Mouse (Mus musculus): Measurements from ENCODE around the gene Hoxa3. TPM values are rescaled to one million over a fixed set of nuclear protein-coding genes. Genes with fewer than 3 reads are reported as not detected.
A peak's percentile ranks its signal among the peaks of the same experiment; 100 is the strongest.

The Hoxa3 gene
- polyA plus RNA-seq, 1 experiment from 2014 or later = 9.4 TPM

GRCm38 (mm10) chr6:52252016-52252774 lies 39.1 kb upstream of the Hoxa3 start:
- no peaks in the 10 kb centered on the region for H3K9me3 ChIP-seq
- 3% methylated on average over 24 of the region's 24 CpGs for WGBS

GRCm38 (mm10) chr6:52251177-52251879 lies 38.2 kb upstream of the Hoxa3 start:
- WGBS = 7% methylated on average over 7 of the region's 7 CpGs
- no peak overlapping the region for H3K4me3 ChIP-seq
- no peaks in the 10 kb centered on the region for H3K36me3 ChIP-seq
- H3K4me1 ChIP-seq = peaks cover 10% of the 10 kb centered on the region
- H3K27me3 ChIP-seq = peaks cover 97% of the 10 kb centered on the region
- H3K4me2 ChIP-seq = no peak overlapping the region
- no peaks in the 10 kb centered on the region for H3K9me3 ChIP-seq
- no peak overlapping the region for H3K27ac ChIP-seq
- ATAC-seq (ENCODE audit: borderline replicate concordance, extremely low read depth, low FRiP score, low TSS enrichment) = no peak
- no peak overlapping the region for H3K9ac ChIP-seq

More at GRCm38 (mm10) chr6:52252016-52252774, 39.1 kb upstream of the Hoxa3 start:
- Histone ChIP-seq H3K27me3 (peaks cover 95% of the 10 kb centered on the region), H3K4me3 (no peak overlapping the region), H3K9ac (no peak overlapping the region), H3K4me2 (no peak overlapping the region), H3K4me1 (peaks cover 10% of the 10 kb centered on the region), H3K27ac (no peak overlapping the region), H3K36me3 (no peaks in the 10 kb centered on the region)
- no peak for ATAC-seq (ENCODE audit: borderline replicate concordance, extremely low read depth, low FRiP score, low TSS enrichment)

- no peak overlapping the region for H3K4me3 ChIP-seq
- no peaks in the 10 kb centered on the region for H3K9me3 ChIP-seq
- peaks cover 99% of the 10 kb centered on the region for H3K27me3 ChIP-seq
- H3K4me2 ChIP-seq = no peak overlapping the region
- ATAC-seq (ENCODE audit: borderline replicate concordance, extremely low read depth, low FRiP score, low TSS enrichment) = no peak
- H3K36me3 ChIP-seq = no peaks in the 10 kb centered on the region
- H3K9ac ChIP-seq = no peak overlapping the region
- H3K27ac ChIP-seq = no peak overlapping the region
- 4% methylated on average over 4 of the region's 4 CpGs for WGBS
- H3K4me1 ChIP-seq = peaks cover 18% of the 10 kb centered on the region
Measured at GRCm38 (mm10) chr6:52249826-52250225, 36.7 kb upstream of the Hoxa3 start.

- H3K4me1 ChIP-seq = peaks cover 18% of the 10 kb centered on the region
- no peak for ATAC-seq (ENCODE audit: borderline replicate concordance, extremely low read depth, low FRiP score, low TSS enrichment)
- no peak overlapping the region for H3K9ac ChIP-seq
- no peak overlapping the region for H3K4me2 ChIP-seq
- H3K27me3 ChIP-seq = peaks cover 99% of the 10 kb centered on the region
- H3K9me3 ChIP-seq = no peaks in the 10 kb centered on the region
- H3K4me3 ChIP-seq = 0 out of 2 replicates have a peak overlapping the region, but pooled peaks have one; percentile 4
- H3K36me3 ChIP-seq = no peaks in the 10 kb centered on the region
- WGBS = 1% methylated on average over 16 of the region's 16 CpGs
- H3K27ac ChIP-seq = no peak overlapping the region
Measured at GRCm38 (mm10) chr6:52249415-52249738, 36.2 kb upstream of the Hoxa3 start.

- 2% methylated on average over 27 of the region's 27 CpGs for WGBS
Measured at GRCm38 (mm10) chr6:52248638-52249414, 35.7 kb upstream of the Hoxa3 start.

GRCm38 (mm10) chr6:52247766-52248637 lies 34.9 kb upstream of the Hoxa3 start:
- Histone ChIP-seq H3K4me3 (no peak overlapping the region), H3K9me3 (no peaks in the 10 kb centered on the region), H3K27ac (no peak overlapping the region), H3K4me2 (no peak overlapping the region), H3K36me3 (no peaks in the 10 kb centered on the region), H3K9ac (no peak overlapping the region), H3K27me3 (peaks cover 99% of the 10 kb centered on the region), H3K4me1 (peaks cover 12% of the 10 kb centered on the region; the same call in 1 of the 2 replicates)
- WGBS = 2% methylated on average over 23 of the region's 23 CpGs
- ATAC-seq (ENCODE audit: borderline replicate concordance, extremely low read depth, low FRiP score, low TSS enrichment) = no peak

More at GRCm38 (mm10) chr6:52248638-52249414, 35.7 kb upstream of the Hoxa3 start:
- H3K4me1 ChIP-seq = peaks cover 18% of the 10 kb centered on the region
- H3K4me3 ChIP-seq = 0 out of 2 replicates have a peak overlapping the region, but pooled peaks have one; percentile 4
- no peak overlapping the region for H3K9ac ChIP-seq
- no peaks in the 10 kb centered on the region for H3K36me3 ChIP-seq
- no peaks in the 10 kb centered on the region for H3K9me3 ChIP-seq
- ATAC-seq (ENCODE audit: borderline replicate concordance, extremely low read depth, low FRiP score, low TSS enrichment) = no peak
- peaks cover 99% of the 10 kb centered on the region for H3K27me3 ChIP-seq
- no peak overlapping the region for H3K27ac ChIP-seq
- H3K4me2 ChIP-seq = no peak overlapping the region

GRCm38 (mm10) chr6:52246916-52247315 lies 33.8 kb upstream of the Hoxa3 start:
- no peak for ATAC-seq (ENCODE audit: borderline replicate concordance, extremely low read depth, low FRiP score, low TSS enrichment)
- Histone ChIP-seq H3K4me2 (no peak overlapping the region), H3K36me3 (no peaks in the 10 kb centered on the region), H3K4me3 (no peak overlapping the region), H3K4me1 (peaks cover 12% of the 10 kb centered on the region; the same call in 1 of the 2 replicates), H3K9me3 (no peaks in the 10 kb centered on the region), H3K27ac (no peak overlapping the region), H3K9ac (no peak overlapping the region), H3K27me3 (peaks cover 99% of the 10 kb centered on the region)
- WGBS = 2% methylated on average over 3 of the region's 3 CpGs

GRCm38 (mm10) chr6:52246403-52246803 lies 33.3 kb upstream of the Hoxa3 start:
- Histone ChIP-seq H3K4me2 (no peak overlapping the region), H3K4me1 (peaks cover 12% of the 10 kb centered on the region; the same call in 1 of the 2 replicates), H3K9ac (no peak overlapping the region), H3K36me3 (no peaks in the 10 kb centered on the region), H3K9me3 (no peaks in the 10 kb centered on the region), H3K4me3 (no peak overlapping the region), H3K27ac (no peak overlapping the region), H3K27me3 (peaks cover 99% of the 10 kb centered on the region)
- no peak for ATAC-seq (ENCODE audit: borderline replicate concordance, extremely low read depth, low FRiP score, low TSS enrichment)
- 2% methylated on average over 26 of the region's 26 CpGs for WGBS

- H3K27me3 ChIP-seq = peaks cover 99% of the 10 kb centered on the region
- 1% methylated on average over 20 of the region's 20 CpGs for WGBS
- H3K27ac ChIP-seq = no peak within 1 kb of the TSS
- no peak within 1 kb of the TSS for H3K9ac ChIP-seq
- no peaks in the 10 kb centered on the region for H3K36me3 ChIP-seq
- no peak within 1 kb of the TSS; the same call in 1 of the 2 replicates for H3K4me2 ChIP-seq
- H3K4me3 ChIP-seq = peak within 1 kb of the TSS; percentile 8; the same call in 1 of the 2 replicates
- ATAC-seq (ENCODE audit: borderline replicate concordance, extremely low read depth, low FRiP score, low TSS enrichment) = no peak
- no peaks in the 10 kb centered on the region for H3K9me3 ChIP-seq
- peaks cover 12% of the 10 kb centered on the region; the same call in 1 of the 2 replicates for H3K4me1 ChIP-seq
Measured at GRCm38 (mm10) chr6:52245757-52246142, 32.6 kb upstream of the Hoxa3 start, which contains the start of gene Hoxa11. Hoxa11 (minus strand) TSS chr6:52245810.

- H3K4me1 ChIP-seq = peaks cover 13% of the 10 kb centered on the region
- H3K9me3 ChIP-seq = no peaks in the 10 kb centered on the region
- no peaks in the 10 kb centered on the region for H3K36me3 ChIP-seq
- no peak overlapping the region for H3K4me2 ChIP-seq
- H3K9ac ChIP-seq = no peak overlapping the region
- ATAC-seq (ENCODE audit: borderline replicate concordance, extremely low read depth, low FRiP score, low TSS enrichment) = no peak
- peak overlapping the region; percentile 8; the same call in 1 of the 2 replicates for H3K4me3 ChIP-seq
- under 1% methylated on average over 71 of the region's 71 CpGs for WGBS
- H3K27ac ChIP-seq = no peak overlapping the region
- peaks cover 100% of the 10 kb centered on the region for H3K27me3 ChIP-seq
Measured at GRCm38 (mm10) chr6:52245040-52245756, 32.1 kb upstream of the Hoxa3 start.
